Mouse (Mus musculus): ENCODE data around the gene Polr2b. TPM values are rescaled to one million over a fixed set of nuclear protein-coding genes. Genes with fewer than 3 reads are reported as not detected.

The Polr2b gene
- total RNA-seq, 2 experiments from 2014 or later: 43.0 to 47.6 TPM

DNA sequence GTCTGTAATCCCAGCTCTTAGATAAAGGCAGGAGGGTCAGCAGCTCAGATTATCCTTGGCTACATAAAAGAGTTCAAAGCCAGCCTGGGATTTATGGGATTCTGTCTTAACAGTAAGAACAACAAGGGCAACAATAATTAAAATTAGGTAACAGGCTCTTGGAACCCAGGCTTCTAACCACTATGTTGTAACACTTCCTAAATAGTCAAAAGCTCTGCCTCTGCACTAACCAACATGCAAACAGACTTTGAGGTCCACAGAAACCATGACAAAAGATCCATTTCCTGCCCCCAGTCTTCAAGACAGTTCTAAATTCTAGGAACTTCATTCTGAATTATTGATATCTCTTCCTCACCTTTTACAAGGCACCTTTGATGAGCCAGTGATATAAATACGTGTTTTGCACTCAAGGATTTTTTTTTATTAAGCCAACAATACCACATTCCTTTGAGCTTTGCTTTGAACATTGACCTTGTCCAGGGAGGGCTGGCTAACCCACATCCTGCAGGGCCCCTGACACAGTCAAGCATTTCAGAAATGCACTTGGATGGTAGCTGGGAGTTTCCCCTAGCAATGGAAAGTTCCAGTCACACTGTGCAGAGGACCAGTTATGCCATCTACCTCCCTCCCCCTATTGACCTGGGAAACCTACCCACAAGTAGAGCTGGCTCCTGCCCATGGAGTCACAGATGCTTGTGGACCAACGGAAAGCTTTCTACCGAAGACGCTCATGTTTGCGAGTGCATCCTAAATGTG is 74.0 kb downstream of the Polr2b start:
- TF ChIP-seq CTCF (IDR thresholded peaks at IDR 0.05): no peak
- Histone ChIP-seq H3K4me3 (no peak overlapping the region), H3K27ac (no peak overlapping the region)
- intact Hi-C loops (cut with DNase I): no loop called here
- no peak for DNase-seq (ENCODE audit: extremely low spot score in 1 of 2, low spot score in 2 of 2)

DNA sequence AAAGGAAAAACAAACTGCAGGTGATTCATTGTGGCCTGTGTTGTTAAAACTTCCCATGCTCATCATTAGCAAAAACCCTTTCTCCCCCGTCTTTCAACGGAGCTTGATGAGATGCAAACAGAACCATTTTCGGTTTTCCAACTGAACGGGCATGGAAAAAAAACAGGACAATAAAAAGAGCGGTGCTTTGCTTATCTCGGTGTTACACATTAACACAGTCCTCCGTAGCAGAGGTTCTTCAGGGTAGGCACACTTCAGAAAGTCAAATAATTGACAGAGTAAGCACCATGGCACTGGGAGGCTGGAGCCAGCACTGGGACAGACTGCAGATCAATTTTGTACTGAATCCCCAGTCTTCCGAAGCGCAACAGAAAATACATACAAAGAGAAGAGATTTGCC is 74.8 kb downstream of the Polr2b start:
- Histone ChIP-seq H3K27ac (no peak overlapping the region), H3K4me3 (no peak overlapping the region)
- no peak for DNase-seq (ENCODE audit: extremely low spot score in 1 of 2, low spot score in 2 of 2)
- TF ChIP-seq CTCF (IDR thresholded peaks at IDR 0.05): no peak
- intact Hi-C loops (cut with DNase I): no loop called here

DNA sequence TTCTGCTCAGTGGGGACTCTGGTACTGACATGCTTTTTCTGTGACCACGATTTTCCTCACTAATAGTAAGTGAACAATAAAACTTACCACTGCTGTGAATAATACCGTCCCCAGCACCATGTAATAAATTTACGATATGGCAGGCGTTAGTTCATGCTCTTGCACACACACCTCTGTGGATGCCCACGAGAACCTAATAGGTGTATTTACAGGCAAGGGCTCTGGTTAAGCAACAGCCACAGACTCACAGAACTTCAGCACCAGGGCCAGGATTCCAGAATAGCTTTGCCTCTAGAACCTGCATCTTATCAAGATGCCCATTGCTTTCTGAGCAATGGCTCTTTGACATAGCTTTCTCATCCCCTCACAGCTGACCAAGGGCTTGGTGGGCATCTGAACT is 75.3 kb downstream of the Polr2b start:
- TF ChIP-seq CTCF (IDR thresholded peaks at IDR 0.05): no peak
- H3K4me3 ChIP-seq: no peak overlapping the region
- intact Hi-C loops (cut with DNase I): no loop called here
- H3K27ac ChIP-seq: no peak overlapping the region
- no peak for DNase-seq (ENCODE audit: extremely low spot score in 1 of 2, low spot score in 2 of 2)

DNA sequence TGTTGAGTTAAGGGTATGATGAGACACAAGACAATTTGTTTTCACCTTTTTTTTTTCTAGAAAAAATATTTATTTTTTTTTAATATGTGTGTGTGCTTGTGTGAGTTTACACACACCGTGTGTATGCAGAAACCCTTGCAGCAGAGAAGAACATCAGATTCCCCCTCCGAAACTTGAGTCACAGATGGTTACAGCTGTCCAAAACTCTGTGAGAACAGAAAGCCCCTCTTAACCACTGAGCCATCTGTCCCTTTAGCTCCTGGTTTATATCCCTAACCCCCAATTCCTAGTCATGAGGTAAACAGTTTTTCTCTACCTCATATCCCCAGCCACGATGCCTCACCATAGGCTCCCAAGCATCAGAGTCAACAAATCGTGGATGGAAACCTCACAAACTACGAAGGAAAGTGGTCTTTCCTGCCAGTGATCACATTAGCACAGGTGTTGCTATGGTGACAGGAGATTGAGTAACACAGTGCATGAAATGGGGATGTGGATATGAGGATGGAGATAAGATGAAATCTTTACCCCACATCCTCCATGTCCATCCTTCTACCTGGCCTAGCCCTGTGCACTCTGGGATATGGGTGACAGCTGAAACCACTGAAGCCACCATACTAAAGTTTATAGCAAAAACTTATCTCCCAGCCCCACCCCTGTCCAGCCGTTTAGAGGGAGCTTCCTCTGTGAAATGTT is 76.1 kb downstream of the Polr2b start:
- no peak for TF ChIP-seq CTCF (IDR thresholded peaks at IDR 0.05)
- no peak for DNase-seq (ENCODE audit: extremely low spot score in 1 of 2, low spot score in 2 of 2)
- intact Hi-C loops (cut with DNase I): no loop called here
- Histone ChIP-seq H3K4me3 (no peak overlapping the region), H3K27ac (no peak overlapping the region)

DNA sequence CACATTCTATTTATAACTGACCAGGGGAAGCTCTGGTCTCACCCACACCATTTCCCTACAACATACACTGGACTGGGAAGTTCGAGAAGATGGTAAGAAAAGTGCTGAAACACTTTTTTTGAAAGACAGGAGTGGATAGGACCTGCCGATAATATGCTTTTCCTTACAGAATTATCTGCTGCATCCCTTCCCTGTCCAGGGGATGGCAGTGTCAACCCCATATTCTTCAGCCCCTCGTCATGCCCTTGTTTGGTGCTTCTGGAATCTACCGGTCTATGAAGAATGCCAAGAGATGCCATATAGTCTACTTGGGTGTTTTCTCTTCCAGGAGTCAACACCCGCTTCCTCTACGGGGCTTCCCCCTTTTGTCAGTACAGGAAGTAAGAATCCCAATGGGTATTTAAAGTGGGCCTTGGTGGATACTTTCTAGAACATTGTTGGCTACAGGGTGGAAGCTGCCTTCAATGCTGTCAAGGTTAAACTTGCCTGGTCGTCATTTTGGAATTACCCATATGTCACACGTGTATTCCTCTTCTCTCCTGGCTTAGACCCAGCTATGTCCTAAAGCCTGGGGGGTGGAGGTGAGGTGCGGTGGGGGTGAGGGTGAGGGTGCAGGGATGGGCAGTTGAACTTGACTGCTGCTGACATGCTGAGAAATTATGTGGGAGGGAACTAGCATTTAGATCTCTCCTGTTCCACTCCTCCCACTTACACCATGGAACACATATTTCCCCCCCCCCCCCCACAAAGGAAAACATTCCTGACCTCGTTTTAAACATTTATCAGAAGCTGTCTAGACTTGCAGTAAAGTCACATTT is 76.9 kb downstream of the Polr2b start:
- H3K27ac ChIP-seq: no peak overlapping the region
- intact Hi-C loops (cut with DNase I): no loop called here
- DNase-seq (ENCODE audit: extremely low spot score in 1 of 2, low spot score in 2 of 2): no peak
- no peak overlapping the region for H3K4me3 ChIP-seq
- TF ChIP-seq CTCF (IDR thresholded peaks at IDR 0.05): no peak; the same call in 1 of the 2 replicates

DNA sequence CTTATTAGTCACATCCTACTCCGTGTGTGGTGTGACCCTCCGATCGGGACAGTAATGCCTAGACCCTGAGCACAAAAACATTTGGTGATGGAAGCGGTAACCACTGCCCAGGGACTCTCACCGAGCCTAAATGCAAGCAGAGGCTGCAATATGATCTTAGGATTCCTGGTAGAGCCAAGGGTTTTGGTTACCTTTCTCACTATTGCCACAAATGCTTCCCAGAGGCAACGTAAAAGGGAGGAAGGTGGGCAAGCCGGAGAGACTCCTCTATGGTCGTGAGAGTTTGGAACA is 77.4 kb downstream of the Polr2b start:
- no peak for TF ChIP-seq CTCF (IDR thresholded peaks at IDR 0.05)
- Histone ChIP-seq H3K4me3 (no peak overlapping the region), H3K27ac (no peak overlapping the region)
- intact Hi-C loops (cut with DNase I): no loop called here
- no peak for DNase-seq (ENCODE audit: extremely low spot score in 1 of 2, low spot score in 2 of 2)

DNA sequence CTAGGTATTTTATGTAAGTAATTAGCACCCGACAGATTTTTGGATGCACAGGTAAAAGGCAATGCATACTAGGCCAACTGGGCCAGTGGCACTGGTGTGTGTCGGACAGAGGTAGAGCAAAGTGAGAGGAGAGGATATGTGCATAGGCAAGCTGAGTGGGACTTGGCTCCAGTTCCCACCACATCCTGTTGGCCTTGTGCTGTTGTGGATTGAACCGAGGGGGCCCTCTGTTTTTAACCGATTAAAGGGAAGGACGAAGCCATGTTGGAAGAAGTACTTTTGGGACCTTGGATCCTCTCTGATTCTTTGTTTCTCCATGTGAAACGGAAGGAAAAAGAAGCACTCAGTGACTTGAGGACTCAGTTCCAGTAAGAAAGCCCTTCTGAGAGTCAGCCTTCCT is 78.4 kb downstream of the Polr2b start:
- Histone ChIP-seq H3K27ac (no peak overlapping the region), H3K4me3 (no peak overlapping the region)
- no peak for TF ChIP-seq CTCF (IDR thresholded peaks at IDR 0.05)
- DNase-seq (ENCODE audit: extremely low spot score in 1 of 2, low spot score in 2 of 2): no peak
- intact Hi-C loops (cut with DNase I): no loop called here

DNA sequence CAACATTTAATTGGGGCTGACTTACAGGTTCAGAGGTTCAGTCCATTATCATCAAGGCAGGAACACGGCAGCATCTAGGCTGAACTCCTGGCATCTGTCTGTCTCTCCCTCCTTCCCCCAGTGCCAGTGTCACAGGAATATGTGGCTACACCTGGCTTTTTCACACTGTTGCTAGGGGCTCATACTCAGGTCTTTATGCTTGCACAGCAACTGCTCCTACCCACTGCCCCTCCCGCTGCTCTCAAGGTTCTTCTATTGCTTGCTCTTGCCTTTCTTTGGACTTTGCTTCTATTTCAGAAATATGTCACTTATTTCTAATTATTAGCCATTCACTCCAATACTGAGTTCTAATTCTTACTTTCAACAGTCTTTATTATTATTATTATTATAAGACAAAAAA is 80.3 kb downstream of the Polr2b start:
- Histone ChIP-seq H3K27ac (no peak overlapping the region), H3K4me3 (no peak overlapping the region)
- no peak for DNase-seq (ENCODE audit: extremely low spot score in 1 of 2, low spot score in 2 of 2)
- TF ChIP-seq CTCF (IDR thresholded peaks at IDR 0.05): no peak
- intact Hi-C loops (cut with DNase I): no loop called here

DNA sequence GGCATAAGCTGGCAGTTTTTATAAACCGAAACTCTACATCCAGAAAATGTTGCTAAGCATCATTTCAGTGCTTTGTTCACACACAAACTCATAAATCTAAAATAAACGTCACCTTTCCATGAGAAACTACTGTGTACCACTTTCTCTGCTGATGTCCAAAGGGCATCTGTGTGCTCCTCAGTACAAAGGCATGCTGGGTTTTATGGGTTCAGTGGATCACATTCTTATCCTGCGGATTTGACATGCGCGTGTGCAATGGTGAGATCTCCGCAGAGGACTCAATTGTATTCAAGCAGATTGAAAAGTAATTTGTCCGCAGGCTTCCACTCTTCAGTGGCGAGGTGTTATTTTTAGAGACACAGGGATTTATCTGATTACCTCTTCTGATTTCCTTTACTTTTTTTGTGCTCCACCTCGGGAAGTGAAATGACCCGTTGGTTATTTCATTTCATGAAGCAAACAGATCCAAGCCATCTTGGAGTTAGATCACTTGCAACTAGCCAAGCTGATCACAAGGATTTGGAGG is 83.2 kb downstream of the Polr2b start:
- no peak for TF ChIP-seq CTCF (IDR thresholded peaks at IDR 0.05)
- intact Hi-C loops (cut with DNase I): no loop called here
- H3K27ac ChIP-seq: no peak overlapping the region
- DNase-seq (ENCODE audit: extremely low spot score in 1 of 2, low spot score in 2 of 2): no peak
- H3K4me3 ChIP-seq: no peak overlapping the region

DNA sequence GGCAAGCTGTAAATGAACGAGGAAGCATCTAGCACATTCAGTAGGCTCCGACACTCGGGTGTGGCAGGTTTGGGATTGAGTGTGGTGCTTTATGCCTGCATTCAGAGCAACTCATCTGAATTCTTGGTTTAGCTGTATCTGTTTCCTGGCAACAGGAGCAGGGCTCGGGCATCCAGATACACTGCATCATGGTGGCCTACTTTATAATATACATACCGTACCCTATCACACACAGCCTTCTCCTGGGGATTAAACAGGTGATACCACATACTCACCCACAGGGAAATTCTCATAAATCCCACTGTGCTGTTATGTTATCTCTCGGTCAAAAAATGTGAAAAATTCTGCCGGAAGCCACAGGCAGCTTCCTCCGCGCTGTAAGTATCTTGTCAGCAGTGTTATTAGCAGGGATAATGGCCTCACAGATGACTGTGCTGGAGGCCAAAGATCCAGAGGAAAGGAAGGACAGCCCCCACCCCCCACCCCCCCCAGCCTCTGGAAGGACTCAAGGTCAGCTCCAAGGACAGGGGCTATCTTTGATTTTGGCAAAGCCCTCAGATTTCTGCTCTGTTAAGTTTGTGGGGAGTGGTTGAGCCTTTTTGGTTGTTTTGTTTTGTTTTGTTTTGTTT is 84.2 kb downstream of the Polr2b start:
- intact Hi-C loops (cut with DNase I): no loop called here
- TF ChIP-seq CTCF (IDR thresholded peaks at IDR 0.05): no peak
- no peak overlapping the region for H3K4me3 ChIP-seq
- H3K27ac ChIP-seq: peak overlapping the region; percentile 42; the same call in 1 of the 2 replicates
- peak in 1 of 2 experiments; percentile 11 for DNase-seq (ENCODE audit: extremely low spot score in 1 of 2, low spot score in 2 of 2)

DNA sequence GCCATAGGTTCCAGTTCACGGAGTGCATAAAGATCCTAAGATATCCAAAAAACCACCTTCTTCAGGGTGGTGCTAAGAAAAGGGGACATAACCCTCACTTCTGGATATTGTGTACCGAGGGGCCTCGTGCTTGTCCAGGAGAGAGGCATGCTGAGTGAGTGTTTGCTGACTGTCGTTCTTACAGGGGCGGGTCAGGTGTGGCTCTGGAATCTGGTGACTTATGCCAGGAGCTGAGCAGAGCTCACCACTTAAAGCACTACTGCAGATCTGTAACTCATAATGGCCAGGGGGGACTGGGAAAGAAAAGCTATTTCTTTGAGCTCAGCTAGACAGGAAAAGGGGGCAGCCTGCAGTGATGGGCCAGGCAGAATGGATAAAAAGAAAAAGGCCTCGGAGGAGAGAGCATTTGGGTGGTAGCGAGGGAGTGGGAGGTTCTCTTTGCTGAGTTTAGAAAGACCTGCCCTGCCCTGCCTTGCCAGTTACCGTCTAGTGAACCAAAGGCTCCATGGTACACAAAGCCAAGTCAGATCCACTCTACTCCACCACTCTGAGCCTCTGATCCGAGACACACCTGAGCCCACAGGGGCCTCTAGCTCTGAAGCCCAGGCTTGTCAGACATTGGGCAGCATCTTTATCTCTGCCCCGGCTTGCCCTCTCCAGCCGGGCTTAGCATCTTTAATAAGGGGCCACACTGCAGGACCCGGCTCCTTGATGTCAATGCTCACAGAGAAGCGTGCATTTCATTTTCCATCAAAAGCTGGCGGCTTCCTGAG is 88.5 kb downstream of the Polr2b start:
- no peak overlapping the region for H3K27ac ChIP-seq
- no peak for DNase-seq (ENCODE audit: extremely low spot score in 1 of 2, low spot score in 2 of 2)
- intact Hi-C loops (cut with DNase I): no loop called here
- H3K4me3 ChIP-seq: no peak overlapping the region
- TF ChIP-seq CTCF (IDR thresholded peaks at IDR 0.05): no peak

Small RNAs within 50 kb of the gene (microRNA-seq; reads per million reads assigned to microRNA genes)
- 0 reads per million in 2 experiments for gene Mir5098

Other genes starting within 250 kb of the Polr2b start
- gene Hopx, start 195.0 kb upstream of the Polr2b start, total RNA-seq (2021): 10 to 100 TPM; 26.2 to 26.5 TPM
- not detected for gene Spink2, start 98.7 kb upstream of the Polr2b start, total RNA-seq (2021)
- gene Rest, start 44.7 kb upstream of the Polr2b start, total RNA-seq (2021): 1 to 10 TPM; 3.6 TPM
- gene Noa1, start 63 bp upstream of the Polr2b start, total RNA-seq (2021): 10 to 100 TPM; 21.6 to 27.6 TPM
- gene Igfbp7, start 97.9 kb downstream of the Polr2b start, total RNA-seq (2021): 10 to 100 TPM; 38.3 to 41.2 TPM